Mouse (Mus musculus): Measurements from ENCODE around the gene Rnpepl1. TPM values are rescaled to one million over a fixed set of nuclear protein-coding genes. Genes with fewer than 3 reads are reported as not detected.

The Rnpepl1 gene
- polyA plus RNA-seq, 1 experiment from 2014 or later = 22.3 TPM

- WGBS (ENCODE audit: insufficient replicate concordance) = 51% methylated on average over 4 of the region's 4 CpGs
- no peaks in the 10 kb centered on the region for H3K9me3 ChIP-seq (replicated peaks)
- H3K4me1 ChIP-seq = peaks cover 58% of the 10 kb centered on the region
These were observed 1.5 kb upstream of the Rnpepl1 start for GRCm38 (mm10) chr1:92909068-92909467.

GRCm38 (mm10) chr1:92910925-92911720, 540 bp downstream of the Rnpepl1 start:
- Histone ChIP-seq H3K36me3 (peaks cover 32% of the 10 kb centered on the region), H3K27me3 (replicated peaks) (peaks cover 8% of the 10 kb centered on the region), H3K4me3 (peak overlapping the region; percentile 84), H3K9ac (peak overlapping the region; percentile 87), H3K27ac (peak overlapping the region; percentile 85), H3K4me1 (peaks cover 57% of the 10 kb centered on the region), H3K9me3 (replicated peaks) (no peaks in the 10 kb centered on the region), H3K4me2 (peak overlapping the region; percentile 99)
- peak; percentile 11; the same call in 1 of the 2 replicates for ATAC-seq
- 2% methylated on average over 71 of the region's 85 CpGs for WGBS (ENCODE audit: insufficient replicate concordance)

More at GRCm38 (mm10) chr1:92909068-92909467, 1.5 kb upstream of the Rnpepl1 start:
- no peak for ATAC-seq
- Histone ChIP-seq H3K27me3 (replicated peaks) (peaks cover 8% of the 10 kb centered on the region), H3K27ac (no peak overlapping the region), H3K9ac (no peak overlapping the region), H3K4me3 (no peak overlapping the region), H3K4me2 (no peak overlapping the region), H3K36me3 (peaks cover 11% of the 10 kb centered on the region)

GRCm38 (mm10) chr1:92911721-92912138, 1.1 kb downstream of the Rnpepl1 start:
- H3K9ac ChIP-seq = peak overlapping the region; percentile 87
- no peak for ATAC-seq
- H3K9me3 ChIP-seq (replicated peaks) = no peaks in the 10 kb centered on the region
- H3K27ac ChIP-seq = 0 out of 2 replicates have a peak overlapping the region, but pooled peaks have one; percentile 85
- H3K36me3 ChIP-seq = peaks cover 38% of the 10 kb centered on the region
- peak overlapping the region; percentile 99 for H3K4me2 ChIP-seq
- H3K4me3 ChIP-seq = peak overlapping the region; percentile 84
- H3K4me1 ChIP-seq = peaks cover 51% of the 10 kb centered on the region
- 38% methylated on average over 8 of the region's 8 CpGs for WGBS (ENCODE audit: insufficient replicate concordance)
- H3K27me3 ChIP-seq (replicated peaks) = peaks cover 8% of the 10 kb centered on the region

- H3K9me3 ChIP-seq (replicated peaks) = no peaks in the 10 kb centered on the region
- peaks cover 8% of the 10 kb centered on the region for H3K27me3 ChIP-seq (replicated peaks)
- peak overlapping the region; percentile 99 for H3K4me2 ChIP-seq
- no peak overlapping the region for H3K27ac ChIP-seq
- peaks cover 43% of the 10 kb centered on the region for H3K36me3 ChIP-seq
- no peak for ATAC-seq
- 44% methylated on average over 1 of the region's 1 CpGs for WGBS (ENCODE audit: insufficient replicate concordance)
- peaks cover 51% of the 10 kb centered on the region for H3K4me1 ChIP-seq
- peak overlapping the region; percentile 84; the same call in 1 of the 2 replicates for H3K4me3 ChIP-seq
- peak overlapping the region; percentile 87; the same call in 1 of the 2 replicates for H3K9ac ChIP-seq
These were observed 1.7 kb downstream of the Rnpepl1 start for GRCm38 (mm10) chr1:92912286-92912685.

- no peak overlapping the region for H3K9ac ChIP-seq
- no peak overlapping the region for H3K4me2 ChIP-seq
- no peaks in the 10 kb centered on the region for H3K9me3 ChIP-seq (replicated peaks)
- no peak overlapping the region for H3K27ac ChIP-seq
- H3K36me3 ChIP-seq = peaks cover 63% of the 10 kb centered on the region
- peaks cover 33% of the 10 kb centered on the region for H3K4me1 ChIP-seq
- H3K4me3 ChIP-seq = no peak overlapping the region
- no peak for ATAC-seq
- peaks cover 6% of the 10 kb centered on the region for H3K27me3 ChIP-seq (replicated peaks)
- WGBS (ENCODE audit: insufficient replicate concordance) = 71% methylated on average over 4 of the region's 4 CpGs
These were observed 3.7 kb downstream of the Rnpepl1 start for GRCm38 (mm10) chr1:92914239-92914638.

GRCm38 (mm10) chr1:92914993-92915392, 4.4 kb downstream of the Rnpepl1 start:
- peaks cover 70% of the 10 kb centered on the region for H3K36me3 ChIP-seq
- H3K4me2 ChIP-seq = no peak overlapping the region
- H3K9me3 ChIP-seq (replicated peaks) = no peaks in the 10 kb centered on the region
- H3K4me1 ChIP-seq = peaks cover 27% of the 10 kb centered on the region
- no peak overlapping the region for H3K4me3 ChIP-seq
- H3K27ac ChIP-seq = no peak overlapping the region
- no peak overlapping the region for H3K9ac ChIP-seq
- H3K27me3 ChIP-seq (replicated peaks) = no peaks in the 10 kb centered on the region
- 90% methylated on average over 11 of the region's 11 CpGs for WGBS (ENCODE audit: insufficient replicate concordance)
- no peak for ATAC-seq

- no peak for ATAC-seq
- Histone ChIP-seq H3K4me1 (peaks cover 27% of the 10 kb centered on the region), H3K9ac (no peak overlapping the region), H3K36me3 (peaks cover 78% of the 10 kb centered on the region), H3K27me3 (replicated peaks) (no peaks in the 10 kb centered on the region), H3K27ac (no peak overlapping the region), H3K4me2 (no peak overlapping the region), H3K4me3 (no peak overlapping the region), H3K9me3 (replicated peaks) (no peaks in the 10 kb centered on the region)
- 87% methylated on average over 9 of the region's 9 CpGs for WGBS (ENCODE audit: insufficient replicate concordance)
These were observed 6.1 kb downstream of the Rnpepl1 start for GRCm38 (mm10) chr1:92916725-92917124.

- H3K36me3 ChIP-seq = peaks cover 66% of the 10 kb centered on the region
These were observed 8.6 kb downstream of the Rnpepl1 start for GRCm38 (mm10) chr1:92919151-92919550.

GRCm38 (mm10) chr1:92919775-92920174, 9.2 kb downstream of the Rnpepl1 start:
- no peak overlapping the region for H3K9ac ChIP-seq
- H3K27me3 ChIP-seq (replicated peaks) = no peaks in the 10 kb centered on the region
- 78% methylated on average over 12 of the region's 12 CpGs for WGBS (ENCODE audit: insufficient replicate concordance)
- no peak overlapping the region for H3K27ac ChIP-seq
- no peak overlapping the region for H3K4me2 ChIP-seq
- peaks cover 12% of the 10 kb centered on the region; the same call in 1 of the 2 replicates for H3K4me1 ChIP-seq
- 0 out of 2 replicates have a peak, but pooled peaks have one; percentile 25 for ATAC-seq
- H3K36me3 ChIP-seq = peaks cover 60% of the 10 kb centered on the region
- no peaks in the 10 kb centered on the region for H3K9me3 ChIP-seq (replicated peaks)
- no peak overlapping the region for H3K4me3 ChIP-seq

More at GRCm38 (mm10) chr1:92919151-92919550, 8.6 kb downstream of the Rnpepl1 start:
- H3K27me3 ChIP-seq (replicated peaks) = no peaks in the 10 kb centered on the region
- H3K4me2 ChIP-seq = no peak overlapping the region
- no peak overlapping the region for H3K9ac ChIP-seq
- H3K4me1 ChIP-seq = peaks cover 12% of the 10 kb centered on the region; the same call in 1 of the 2 replicates
- no peaks in the 10 kb centered on the region for H3K9me3 ChIP-seq (replicated peaks)
- ATAC-seq = peak; percentile 11; the same call in 1 of the 2 replicates
- H3K27ac ChIP-seq = no peak overlapping the region
- 93% methylated on average over 11 of the region's 11 CpGs for WGBS (ENCODE audit: insufficient replicate concordance)
- no peak overlapping the region for H3K4me3 ChIP-seq

- 0 out of 2 replicates have a peak, but pooled peaks have one; percentile 19 for ATAC-seq
These were observed 10.1 kb downstream of the Rnpepl1 start for GRCm38 (mm10) chr1:92920474-92921200.

GRCm38 (mm10) chr1:92921496-92921895, 10.9 kb downstream of the Rnpepl1 start:
- H3K9me3 ChIP-seq (replicated peaks) = no peaks in the 10 kb centered on the region
- no peak overlapping the region for H3K4me2 ChIP-seq
- no peak overlapping the region for H3K4me3 ChIP-seq
- 82% methylated on average over 4 of the region's 4 CpGs for WGBS (ENCODE audit: insufficient replicate concordance)
- H3K4me1 ChIP-seq = peaks cover 12% of the 10 kb centered on the region; the same call in 1 of the 2 replicates
- ATAC-seq = no peak
- H3K27ac ChIP-seq = no peak overlapping the region
- H3K9ac ChIP-seq = no peak overlapping the region
- H3K27me3 ChIP-seq (replicated peaks) = peaks cover 2% of the 10 kb centered on the region; the same call in 1 of the 2 replicates
- H3K36me3 ChIP-seq = peaks cover 42% of the 10 kb centered on the region

More at GRCm38 (mm10) chr1:92920474-92921200, 10.1 kb downstream of the Rnpepl1 start:
- Histone ChIP-seq H3K9ac (no peak overlapping the region), H3K4me3 (no peak overlapping the region), H3K36me3 (peaks cover 51% of the 10 kb centered on the region), H3K4me1 (peaks cover 12% of the 10 kb centered on the region; the same call in 1 of the 2 replicates), H3K9me3 (replicated peaks) (no peaks in the 10 kb centered on the region), H3K27ac (no peak overlapping the region), H3K4me2 (no peak overlapping the region), H3K27me3 (replicated peaks) (no peaks in the 10 kb centered on the region)
- 50% methylated on average over 7 of the region's 7 CpGs for WGBS (ENCODE audit: insufficient replicate concordance)

All from liver, embryonic 12.5 days (tissue).